Mouse (Mus musculus) E14TG2a.4 (cell line): Measurements from ENCODE around the gene Mblac2.

Experiments
- CTCF ChIP-seq: conservative IDR thresholded peaks from 2 replicates; pipeline ENCODE4 v1.5.1; 2014; ENCODE audit warnings: low read length
- POU5F1 ChIP-seq: IDR thresholded peaks from 2 replicates; pipeline ENCODE4 v1.6.1; 2014; ENCODE audit warnings: low read length, borderline replicate concordance

DNA sequence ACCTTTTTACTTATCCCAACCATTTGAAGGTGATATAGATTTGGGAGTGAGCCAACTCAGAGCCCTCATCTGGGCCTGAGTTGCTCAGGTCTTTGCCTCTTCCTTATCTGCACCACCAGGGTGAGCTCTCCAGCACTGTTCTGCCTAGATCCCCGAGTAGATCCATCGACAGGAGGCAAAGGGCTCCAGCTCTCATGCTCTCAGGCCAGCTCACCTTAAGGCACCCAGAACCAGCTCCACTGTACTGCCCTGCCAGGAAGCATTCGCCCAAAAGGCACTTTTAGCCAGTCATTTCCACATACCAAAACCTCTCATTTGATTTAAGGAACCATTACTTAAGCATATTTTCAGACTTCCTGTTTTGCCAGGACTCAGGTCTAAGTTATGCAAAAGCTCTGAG lies 29.8 kb downstream of the Mblac2 start:
- TF ChIP-seq CTCF (no peak), POU5F1 (no peak)
